Mouse (Mus musculus) kidney, adult 11 months (tissue): ENCODE data around the gene Gm20812.
"Not testable (repeated sequence)": the region's sequence is repeated elsewhere in the genome, so short reads cannot be mapped to it uniquely, and the experiment has no call there.

Experiments used
- DNase-seq: peaks from one replicate; pipeline ENCODE4 v3.0.0; 2022

Gm20812 gene

DNA sequence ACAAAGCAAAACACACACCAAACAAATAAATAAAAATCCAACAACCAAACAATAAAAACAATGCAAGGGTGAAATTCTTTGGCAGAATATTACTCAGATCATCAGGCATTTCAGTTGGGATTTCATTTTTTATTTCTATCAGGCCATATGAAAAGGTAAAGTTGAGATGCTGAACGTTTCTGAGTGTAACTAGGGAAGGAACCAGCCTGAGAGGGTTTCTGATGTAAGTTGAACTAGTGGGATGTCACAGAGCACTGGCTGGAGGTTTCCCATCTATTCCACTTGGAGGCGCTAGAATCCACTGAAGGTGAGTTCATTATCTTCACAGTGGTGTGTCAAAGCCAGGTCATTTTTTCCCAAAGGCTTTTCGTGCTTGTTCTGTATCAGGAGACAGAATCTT is at the start of gene Gm20812:
Gene Gm20812, plus strand, starts transcription at position 301 of the 400 bp plus-strand sequence.
- DNase-seq = not testable (repeated sequence)
